Mouse (Mus musculus) right cerebral cortex, postnatal 36 days (tissue): ENCODE measurements around the gene March9.
"Not testable (repeated sequence)": the region's sequence is repeated elsewhere in the genome, so short reads cannot be mapped to it uniquely, and the experiment has no call there.

Experiments used
- DNase-seq, 2 experiments: peaks; one replicate each; pipeline ENCODE4 v3.0.0; 2022; ENCODE audit warnings: low spot score in 2 of 2, mixed read lengths in 1 of 2

Gene March9

GRCm38 (mm10) chr10:127063239-127063872 is 3.4 kb upstream of the March9 start, which contains the start of gene Cdk4:
Gene Cdk4 (plus strand): TSS chr10:127063534.
- peak; percentile 98 to 99 for DNase-seq

DNA sequence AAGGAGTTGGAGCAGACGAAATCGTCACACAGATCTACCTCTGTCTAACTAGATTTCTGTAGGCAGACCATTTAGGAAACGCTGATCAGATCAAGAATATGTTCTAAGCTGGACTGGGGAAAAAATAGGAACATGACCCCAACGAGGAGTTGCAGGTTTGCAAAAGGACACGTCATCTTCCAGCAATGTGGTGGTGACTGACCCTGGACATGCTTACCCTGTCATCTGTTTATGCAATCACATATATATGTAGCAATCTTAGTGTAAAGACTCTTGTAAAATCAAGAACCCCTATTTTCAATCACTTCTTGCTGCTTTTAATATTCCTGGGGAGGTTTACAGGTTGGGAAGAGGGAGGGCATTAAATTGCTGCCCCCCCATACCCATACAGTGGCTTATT is 2.5 kb upstream of the March9 start:
- DNase-seq, result no peak

DNA sequence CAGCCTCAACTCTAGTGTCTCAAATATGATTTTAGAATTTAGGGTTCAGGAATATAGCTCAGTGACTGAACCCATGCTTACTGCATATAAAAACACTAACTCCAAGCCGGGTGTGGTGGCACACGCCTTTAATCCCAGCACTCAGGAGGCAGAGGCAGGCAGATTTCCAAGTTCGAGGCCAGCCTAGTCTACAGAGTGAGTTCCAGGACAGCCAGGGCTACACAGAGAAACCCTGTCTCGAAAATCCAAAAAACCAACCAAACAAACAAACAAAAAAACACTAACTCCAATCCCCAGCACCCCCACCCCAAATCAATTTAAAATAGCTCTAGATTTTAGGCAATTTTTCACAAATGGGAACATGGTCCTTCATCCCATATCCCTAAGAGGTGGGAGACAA is 2.1 kb upstream of the March9 start:
- not testable (repeated sequence) for DNase-seq

GRCm38 (mm10) chr10:127061513-127061912 is 1.5 kb upstream of the March9 start:
- no peak for DNase-seq

DNA sequence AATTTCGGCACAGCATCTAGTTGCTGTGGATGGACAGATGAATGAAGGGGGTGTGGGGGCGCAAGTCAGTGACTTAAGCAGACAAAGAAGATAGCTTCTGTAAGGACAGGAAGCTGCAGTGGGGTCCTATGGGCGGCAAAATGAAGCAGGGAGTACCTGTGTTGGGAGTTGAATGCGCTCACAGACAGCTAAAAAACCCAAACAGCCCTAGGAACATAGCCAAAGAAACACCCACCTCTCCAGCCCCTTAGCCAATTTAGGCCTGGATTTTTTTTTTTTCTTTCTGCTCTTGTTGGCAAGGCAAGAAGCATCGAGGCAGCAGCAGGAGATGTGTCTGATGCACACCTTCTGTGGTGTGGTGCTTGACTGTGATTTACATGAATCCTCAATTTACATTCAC is 1.1 kb upstream of the March9 start:
- no peak for DNase-seq

DNA sequence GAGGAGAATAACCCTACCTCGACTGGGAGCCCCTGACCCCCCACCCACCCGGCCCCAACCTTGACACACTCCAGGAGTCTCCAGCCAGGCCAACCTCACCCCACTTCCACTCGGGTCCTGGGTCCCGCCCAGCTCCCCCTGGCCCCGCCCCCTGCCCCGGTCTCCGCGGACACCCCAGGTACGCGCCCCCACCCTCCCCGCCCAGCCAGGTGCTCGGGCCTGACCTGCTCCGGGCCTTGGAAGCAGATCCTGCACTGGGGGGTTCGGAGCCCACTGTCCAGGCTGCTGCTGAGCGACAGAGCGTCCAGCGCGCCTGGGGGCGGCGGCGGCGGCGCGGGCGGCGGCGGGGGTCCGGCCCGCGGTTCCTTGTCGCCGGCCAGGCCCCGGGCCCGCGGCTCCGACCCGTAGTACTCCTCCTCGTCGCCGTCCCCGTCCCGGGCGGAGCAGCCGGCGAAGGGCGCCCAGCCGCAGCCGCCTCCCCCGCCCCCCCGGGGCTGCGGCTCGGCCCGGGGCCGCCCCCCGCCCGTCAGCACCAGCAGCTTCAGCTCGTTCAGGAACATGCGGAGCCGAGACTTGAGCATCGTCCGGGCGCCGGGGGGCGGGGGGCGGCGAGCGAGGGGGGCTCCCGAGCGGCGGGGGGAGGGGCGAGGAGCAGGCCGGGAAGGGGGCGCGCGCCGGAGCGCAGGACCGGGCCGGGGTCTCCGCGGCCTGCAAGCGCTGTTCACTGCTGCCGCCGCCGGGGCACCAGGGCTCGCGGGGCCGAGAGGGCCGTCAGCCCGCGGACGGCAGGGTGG is 613 bp downstream of the March9 start:
- no peak for DNase-seq

GRCm38 (mm10) chr10:127058708-127059107 is 1.3 kb downstream of the March9 start:
- DNase-seq, result no peak

DNA sequence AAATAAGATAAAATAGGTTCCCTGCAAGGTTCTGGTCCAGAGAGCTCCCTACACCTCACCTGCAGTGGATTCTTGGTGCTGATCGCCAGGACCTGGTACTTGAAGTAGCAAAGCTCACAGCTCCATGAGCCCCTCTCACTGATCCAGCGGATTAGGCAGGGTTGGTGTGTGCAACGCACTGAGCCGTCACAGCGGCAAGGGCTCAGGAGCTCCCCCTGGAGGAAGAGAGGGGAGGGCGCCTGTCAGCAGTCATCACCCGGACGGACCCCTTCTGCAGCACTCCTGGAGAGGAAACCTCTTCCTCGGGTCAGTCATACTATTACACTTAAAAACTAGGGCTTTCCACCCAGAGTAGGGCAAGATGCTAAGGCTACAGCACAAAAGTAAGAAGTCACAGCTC is 1.8 kb downstream of the March9 start:
- no peak for DNase-seq

DNA sequence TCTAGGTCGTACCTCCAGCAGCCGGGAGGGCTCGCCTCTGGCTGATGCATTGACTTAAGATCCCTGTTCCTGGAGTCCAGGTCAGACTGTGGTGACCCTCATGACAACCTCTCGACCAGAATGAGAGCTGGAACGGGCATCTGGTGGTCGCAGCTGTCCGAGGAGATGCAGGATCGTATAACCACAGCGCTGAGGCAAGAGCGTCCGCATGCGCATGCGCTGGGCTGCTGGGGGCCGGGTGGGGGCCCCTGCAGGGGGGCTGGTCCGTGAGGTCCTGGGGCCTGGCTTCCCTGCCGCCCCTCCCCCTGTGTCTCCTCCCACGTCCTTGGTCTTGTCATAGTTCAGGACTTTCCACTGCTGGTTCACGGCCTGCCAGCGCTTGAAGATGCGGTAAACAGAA is 3.5 kb downstream of the March9 start:
- no peak for DNase-seq

- DNase-seq, result no peak
These were observed 4.6 kb downstream of the March9 start for GRCm38 (mm10) chr10:127055406-127055805.

DNA sequence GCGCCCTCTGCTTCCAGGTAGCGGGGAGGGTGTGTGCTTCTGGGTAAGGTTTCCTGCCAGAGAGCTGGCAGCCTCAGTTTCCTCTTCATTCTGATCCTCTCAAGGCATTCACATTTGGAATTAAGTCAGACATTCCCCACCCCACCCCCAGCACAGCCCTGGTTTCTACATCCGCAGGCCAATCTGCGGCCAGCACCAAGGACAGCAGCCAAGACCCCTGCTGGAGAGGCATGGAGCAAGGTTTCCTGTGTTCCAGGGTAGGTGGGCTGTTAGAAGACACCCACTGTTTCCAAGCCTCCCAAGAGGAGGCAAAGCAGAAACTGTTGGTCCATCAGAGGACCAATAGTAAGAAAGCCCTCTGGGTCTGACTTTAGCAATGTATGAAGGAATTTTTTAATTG is 5.3 kb downstream of the March9 start:
- no peak for DNase-seq

- no peak for DNase-seq
These were observed 9.9 kb downstream of the March9 start for GRCm38 (mm10) chr10:127050119-127050474.

DNA sequence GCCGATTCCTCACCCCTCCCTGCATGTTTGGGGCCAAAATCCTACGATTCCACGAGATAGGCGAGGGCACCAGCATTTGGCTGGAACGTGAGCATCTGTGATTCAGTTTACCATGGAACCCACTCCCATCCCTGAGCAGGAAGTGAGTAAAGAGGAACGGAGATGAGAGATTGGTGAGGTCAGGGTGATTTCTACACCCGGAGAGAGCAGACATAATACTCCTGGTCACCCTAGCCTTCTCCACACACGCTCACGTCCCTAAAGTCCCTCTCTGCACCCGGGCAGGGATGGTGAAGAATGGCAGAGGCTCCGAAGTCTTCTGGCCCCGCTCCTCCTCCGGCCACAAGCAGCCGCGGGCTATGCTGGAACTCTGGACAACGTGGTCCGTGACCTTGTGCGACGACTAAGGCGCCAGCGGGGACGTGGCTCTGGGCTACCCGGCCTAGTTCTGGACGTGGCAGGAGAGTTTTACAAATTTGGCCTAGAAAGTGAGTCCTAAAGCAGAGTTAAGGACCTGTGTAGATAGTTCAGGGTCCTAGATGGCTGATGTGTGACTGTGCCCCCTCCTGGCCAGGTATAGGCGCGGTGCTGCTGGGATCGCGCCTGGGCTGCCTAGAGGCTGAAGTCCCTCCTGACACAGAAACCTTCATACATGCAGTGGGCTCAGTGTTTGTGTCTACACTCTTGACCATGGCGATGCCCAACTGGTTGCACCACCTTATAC is 10.4 kb downstream of the March9 start:
- DNase-seq, result no peak

DNA sequence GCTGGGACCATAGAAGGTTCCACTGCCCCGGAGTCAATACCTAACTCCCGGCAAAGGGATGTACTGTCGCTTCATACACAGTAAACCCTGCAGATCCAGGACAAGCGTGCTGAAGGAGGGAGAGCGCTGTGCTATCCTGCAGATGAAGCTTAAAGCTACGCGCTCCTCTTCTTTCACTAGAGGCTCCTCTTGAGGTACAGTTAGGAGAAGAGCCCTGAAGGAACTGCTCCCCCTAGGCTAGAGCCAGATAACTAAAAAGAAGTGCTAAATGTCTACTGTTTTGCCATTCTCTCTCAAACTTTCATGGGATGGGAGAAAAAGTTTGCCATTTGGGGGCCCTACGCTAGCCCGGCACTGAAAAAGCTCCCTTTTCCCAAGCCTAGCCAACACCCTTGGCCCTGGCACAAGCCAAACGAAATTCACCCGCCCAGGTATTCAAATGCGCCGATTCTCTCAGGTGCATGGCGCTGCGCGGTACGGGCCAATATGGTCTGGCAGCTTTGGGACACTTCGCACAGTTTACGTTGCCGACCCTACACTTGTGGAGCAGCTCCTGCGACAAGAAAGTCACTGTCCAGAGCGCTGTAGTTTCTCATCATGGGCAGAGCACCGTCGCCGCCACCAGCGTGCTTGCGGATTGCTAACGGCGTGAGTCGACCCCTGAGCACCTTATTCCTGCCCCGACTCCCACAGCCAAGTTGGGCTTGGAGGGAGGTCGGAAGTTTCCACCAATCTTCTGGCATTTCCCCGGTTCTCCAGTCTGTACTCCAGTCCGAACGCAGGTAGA is 11.2 kb downstream of the March9 start:
- no peak for DNase-seq

GRCm38 (mm10) chr10:127047954-127048353 is 12.0 kb downstream of the March9 start, which contains the start of gene Cyp27b1:
Gene Cyp27b1 (plus strand): TSS chr10:127048250.
- DNase-seq, result no peak

DNA sequence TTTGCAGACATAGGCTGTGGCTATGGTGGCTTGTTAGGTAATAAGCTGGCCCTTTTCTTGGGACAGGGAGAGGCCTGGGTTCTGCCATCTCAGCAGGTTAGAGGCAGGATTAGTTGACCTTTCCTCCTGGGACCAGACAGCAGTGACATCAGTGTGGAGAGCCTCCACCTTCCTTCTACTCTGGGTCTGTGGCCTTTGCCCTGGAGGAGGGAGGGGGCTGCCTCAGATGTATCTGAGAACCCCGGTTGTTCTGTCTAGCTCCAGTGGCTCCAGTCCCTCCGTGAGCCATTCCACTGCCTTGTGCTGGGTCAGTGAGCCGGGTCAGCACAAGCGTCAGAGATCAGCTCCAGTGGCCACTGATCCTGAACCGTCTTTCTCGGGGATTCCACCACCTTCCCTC is 16.8 kb downstream of the March9 start:
- DNase-seq, result no peak

DNA sequence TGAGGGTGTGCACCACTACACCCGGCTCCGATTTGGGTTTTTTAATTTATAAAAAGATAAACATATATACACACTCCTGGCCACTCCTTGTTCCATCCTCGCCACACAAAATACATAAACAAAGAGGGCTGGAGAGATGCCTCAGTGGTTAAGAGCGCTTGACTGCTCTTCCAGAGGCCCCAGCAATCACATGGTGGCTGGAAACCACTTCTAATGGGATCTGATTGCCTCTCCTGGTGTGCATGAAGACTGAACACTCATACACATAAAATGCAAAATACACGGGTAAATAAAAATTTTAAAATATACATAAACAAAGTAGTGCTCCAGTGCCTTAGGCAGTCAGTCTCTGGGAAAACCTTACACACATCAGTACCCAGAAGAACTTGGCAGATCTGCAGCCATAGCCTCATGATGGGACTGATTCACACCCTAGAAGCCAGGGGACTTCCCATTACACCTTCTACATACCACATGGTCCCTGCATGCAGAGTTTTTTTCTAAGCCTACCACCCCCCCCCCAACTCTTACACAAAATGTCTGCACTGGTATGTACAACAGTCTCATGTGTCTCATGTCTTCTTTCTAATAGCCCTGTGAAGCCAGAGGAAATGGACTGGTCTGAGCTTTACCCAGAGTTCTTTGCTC is 17.4 kb downstream of the March9 start:
- DNase-seq, result no peak

DNA sequence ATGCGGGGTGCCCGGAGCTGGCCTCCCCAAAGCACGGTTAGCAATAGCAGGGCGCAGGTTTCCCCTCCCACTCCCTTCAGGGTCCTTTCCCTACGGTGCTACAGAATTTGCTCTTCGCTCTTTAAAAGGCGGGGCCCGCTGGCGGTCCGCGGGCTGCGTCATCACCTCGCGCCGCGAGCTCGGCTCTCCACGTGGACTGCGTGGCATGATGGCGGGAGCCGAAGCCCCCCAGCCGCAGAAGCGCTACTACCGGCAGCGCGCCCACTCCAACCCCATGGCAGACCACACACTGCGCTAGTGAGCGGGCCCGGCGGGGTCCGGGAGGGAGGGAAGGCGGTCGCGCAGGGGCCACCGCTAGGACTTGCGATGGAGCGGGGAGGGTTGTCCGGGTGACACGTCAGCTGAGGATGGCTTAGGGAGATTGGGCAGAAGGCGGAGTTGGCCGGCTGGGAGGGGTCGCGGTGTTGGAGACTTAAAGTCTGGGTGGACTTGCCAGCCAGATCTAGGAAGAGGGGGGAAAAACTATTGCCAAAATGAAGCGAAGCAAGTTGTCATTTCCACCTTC is 18.1 kb downstream of the March9 start:
- DNase-seq, result peak; percentile 84 to 87

DNA sequence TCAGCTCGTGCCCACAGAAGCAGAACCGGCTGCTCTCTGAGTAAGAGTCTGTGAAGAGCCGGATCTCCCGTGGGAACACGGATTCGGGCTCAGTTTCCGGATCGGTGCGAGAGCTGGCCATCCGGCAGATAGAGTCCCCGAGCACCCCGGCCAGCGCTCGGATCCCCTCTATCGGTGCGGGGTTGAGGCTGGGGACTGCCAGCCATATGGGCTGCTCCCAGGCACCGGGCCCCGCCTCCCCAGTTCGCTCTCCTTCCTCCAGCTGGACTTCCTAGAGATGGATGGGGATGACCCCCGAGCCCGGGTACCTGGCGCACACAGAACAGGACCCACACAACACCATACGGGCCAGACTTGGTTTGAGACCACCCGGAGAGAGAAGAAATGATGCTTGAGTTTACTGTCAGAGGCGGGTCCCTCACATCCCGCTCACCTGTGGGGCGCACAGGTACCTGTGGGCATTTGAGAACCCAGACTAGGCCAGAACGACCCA is 18.7 kb downstream of the March9 start, which contains the start of the genes Mettl1 and Eef1akmt3:
TSS of gene Mettl1 (plus strand) at position 141 of the 493 bp plus-strand sequence.
TSS of gene Eef1akmt3 (minus strand) at position 240 of the 493 bp plus-strand sequence.
- DNase-seq, result no peak

- DNase-seq, result peak; percentile 36 to 45
These were observed 19.3 kb downstream of the March9 start for GRCm38 (mm10) chr10:127040569-127041214.
